Mouse (Mus musculus): ENCODE results near the gene Plscr4.

The Plscr4 gene

DNA sequence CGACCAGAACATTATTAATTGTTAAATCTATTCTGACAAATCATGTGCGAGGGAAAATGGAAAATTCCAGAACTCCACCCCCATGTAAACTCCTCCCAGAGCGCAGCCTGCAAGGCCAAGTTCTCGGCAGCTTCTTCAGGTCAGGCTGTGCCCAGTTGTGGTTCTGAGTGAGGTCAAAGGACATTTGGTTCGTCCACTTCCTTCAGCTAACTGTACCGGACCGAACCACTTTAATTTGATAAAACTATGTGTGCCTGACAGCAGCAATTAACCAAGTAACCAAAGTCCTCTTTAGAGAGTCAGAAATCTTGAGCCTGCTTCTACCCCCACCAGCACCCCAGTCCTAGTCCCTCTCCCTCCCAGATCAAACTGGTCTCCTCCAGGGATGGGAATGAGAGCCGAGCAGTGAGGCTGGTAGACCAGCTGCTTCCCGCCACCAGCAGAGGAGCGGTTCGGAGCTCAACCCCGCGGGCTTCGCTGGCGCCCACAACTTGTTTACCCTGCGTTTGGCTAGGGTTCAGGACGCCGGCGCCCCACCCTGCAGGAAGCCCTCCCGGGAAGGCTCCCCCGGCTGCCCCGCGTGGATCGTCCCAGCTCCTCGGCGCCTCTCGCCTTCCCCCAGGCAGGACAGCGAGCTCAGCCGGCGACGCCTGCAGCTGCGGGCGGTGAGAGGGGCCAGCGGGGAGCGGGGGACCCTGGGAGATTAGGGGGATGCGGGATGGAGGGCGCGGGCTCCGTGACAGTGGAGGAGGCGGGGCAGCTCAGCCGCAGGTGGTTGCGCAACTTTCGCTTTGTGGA lies at the start of gene Plscr4:
Plscr4 (plus strand) TSS at position 113 of the 798 bp plus-strand sequence.
- no peak for DNase-seq (ENCODE audit: extremely low spot score, low read depth, low spot score)

DNA sequence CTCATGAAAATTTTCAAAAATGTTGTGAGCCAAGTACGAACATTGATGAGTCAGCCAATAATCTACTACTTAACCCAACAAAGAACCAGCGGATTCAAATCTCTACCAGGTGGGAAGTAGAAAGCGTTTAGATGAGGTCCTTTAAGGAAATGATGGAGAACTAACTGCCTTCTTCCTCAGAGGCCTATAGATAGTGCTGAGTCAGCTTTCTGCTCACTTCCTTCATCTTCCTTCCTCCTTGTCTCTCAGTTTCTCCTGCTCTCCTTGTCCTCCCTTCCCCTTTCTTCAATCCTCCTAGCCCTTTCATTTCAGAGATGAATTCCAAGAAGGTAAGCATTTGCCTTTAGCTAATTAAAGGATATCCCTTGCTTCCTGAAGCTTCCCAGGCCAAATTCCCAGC lies 46.9 kb upstream of the Plscr4 start:
- DNase-seq (ENCODE audit: extremely low spot score, low read depth, low spot score), result no peak

DNA sequence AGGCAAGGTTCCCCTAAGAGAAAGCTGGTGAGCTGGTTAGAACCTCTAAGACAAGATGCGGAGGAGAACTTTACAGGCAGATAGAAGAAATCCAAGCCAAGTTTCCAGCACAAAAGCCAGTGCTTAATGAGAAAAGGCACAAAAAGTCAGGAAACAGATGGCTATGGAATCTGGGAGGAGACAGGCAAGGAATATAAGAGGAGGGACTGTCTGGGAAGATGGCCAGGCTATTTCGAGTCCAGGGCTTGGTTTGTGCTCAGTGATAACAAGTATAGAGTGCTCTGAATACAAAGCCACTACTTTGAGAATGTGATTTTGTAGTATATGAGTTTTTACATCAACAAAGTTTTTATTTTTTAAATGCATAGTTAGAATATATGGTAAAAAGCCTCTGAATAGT lies 45.1 kb upstream of the Plscr4 start:
- no peak for DNase-seq (ENCODE audit: extremely low spot score, low read depth, low spot score)

- DNase-seq (ENCODE audit: extremely low spot score, low read depth, low spot score), result no peak
Observed at GRCm38 (mm10) chr9:92413684-92414083, 43.5 kb upstream of the Plscr4 start.

GRCm38 (mm10) chr9:92437781-92438180 lies 19.4 kb upstream of the Plscr4 start:
- DNase-seq (ENCODE audit: extremely low spot score, low read depth, low spot score), result no peak

DNA sequence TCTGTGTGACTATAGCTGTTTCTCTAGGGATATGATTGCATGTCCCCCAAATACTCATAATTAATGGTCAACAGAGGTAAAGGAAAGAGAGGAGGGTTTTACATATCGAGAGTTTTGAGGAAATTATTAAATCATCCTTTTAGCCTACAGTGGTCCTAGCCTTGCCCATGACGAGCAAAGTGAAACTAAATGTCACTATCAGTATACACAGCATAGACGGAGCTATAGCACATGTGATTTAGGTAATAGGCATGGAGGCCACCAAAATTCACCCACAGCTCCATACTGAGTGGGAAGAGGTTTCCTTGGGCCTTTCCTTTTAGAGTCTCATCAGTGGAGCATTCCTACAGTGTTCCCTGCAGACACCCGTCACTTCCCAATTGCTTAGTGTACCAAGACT lies 15.7 kb upstream of the Plscr4 start:
- no peak for DNase-seq (ENCODE audit: extremely low spot score, low read depth, low spot score)

GRCm38 (mm10) chr9:92444536-92444935 lies 12.6 kb upstream of the Plscr4 start:
- no peak for DNase-seq (ENCODE audit: extremely low spot score, low read depth, low spot score)

DNA sequence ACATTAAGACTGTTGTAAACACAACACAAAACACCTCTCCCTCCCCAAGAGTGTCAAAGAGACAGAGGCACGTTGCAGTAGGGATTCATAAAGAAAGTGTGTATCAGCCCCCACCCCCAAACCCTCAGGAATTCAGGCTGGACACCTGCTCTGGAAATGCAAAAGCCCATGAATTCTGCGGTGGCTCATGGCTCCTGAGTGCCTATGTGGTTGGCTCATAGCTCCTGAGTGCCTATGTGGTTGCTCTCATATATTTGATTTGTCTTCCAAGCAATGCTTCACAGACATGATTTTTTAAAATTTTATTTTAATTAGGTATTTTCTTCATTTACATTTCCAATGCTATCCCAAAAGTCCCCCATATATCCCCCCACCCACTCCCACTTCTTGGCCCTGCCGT lies 568 bp upstream of the Plscr4 start:
- no peak for DNase-seq (ENCODE audit: extremely low spot score, low read depth, low spot score)

DNA sequence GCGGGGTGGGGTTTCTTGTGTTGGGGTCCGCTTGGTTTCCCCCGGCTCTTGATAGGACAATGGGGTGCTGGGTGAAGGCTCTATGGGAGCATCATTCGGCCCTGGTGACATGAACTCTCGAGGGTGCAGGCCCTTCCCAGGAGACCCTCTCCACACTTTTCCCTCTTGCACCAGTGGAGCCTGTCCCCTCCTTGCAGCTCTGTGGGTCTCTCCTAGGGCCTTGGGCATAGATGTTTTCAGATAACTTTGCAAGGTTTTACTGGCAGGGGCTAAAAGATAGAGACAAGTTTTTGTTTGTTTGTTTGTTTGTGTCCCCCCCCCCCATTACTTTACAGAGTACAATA lies 858 bp downstream of the Plscr4 start:
- DNase-seq (ENCODE audit: extremely low spot score, low read depth, low spot score), result no peak

- no peak for DNase-seq (ENCODE audit: extremely low spot score, low read depth, low spot score)
Observed at GRCm38 (mm10) chr9:92458418-92458817, 1.2 kb downstream of the Plscr4 start.

- no peak for DNase-seq (ENCODE audit: extremely low spot score, low read depth, low spot score)
Observed at GRCm38 (mm10) chr9:92467724-92468123, 10.6 kb downstream of the Plscr4 start.

DNA sequence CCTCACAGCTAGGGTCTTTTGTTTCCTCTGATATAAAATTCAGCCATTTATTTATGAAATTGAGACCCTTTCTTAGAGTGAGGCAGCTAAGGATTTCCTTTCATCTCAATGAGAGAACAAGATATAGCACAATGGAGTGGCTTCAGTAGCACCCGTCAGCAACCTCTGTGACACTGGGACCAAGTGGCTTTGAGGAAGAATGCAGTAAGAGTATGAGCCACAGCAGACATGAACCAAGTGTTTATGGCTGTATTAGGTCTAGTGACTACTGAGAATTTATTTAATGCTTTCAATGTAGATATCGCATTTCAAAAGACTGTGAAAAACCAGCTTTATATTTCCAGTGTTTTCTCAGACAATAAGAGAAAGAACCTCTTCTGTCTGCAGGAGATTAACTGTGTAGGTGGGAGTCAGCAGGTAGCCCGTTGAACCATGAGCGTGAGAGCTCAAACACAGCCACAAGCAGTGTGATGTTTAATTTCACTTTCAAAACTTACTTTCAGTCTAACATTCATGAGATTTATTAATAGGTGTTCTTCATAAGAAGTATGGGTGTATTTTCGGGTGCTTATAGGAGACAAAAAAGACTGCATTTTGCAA lies 15.2 kb downstream of the Plscr4 start:
- no peak for DNase-seq (ENCODE audit: extremely low spot score, low read depth, low spot score)

DNA sequence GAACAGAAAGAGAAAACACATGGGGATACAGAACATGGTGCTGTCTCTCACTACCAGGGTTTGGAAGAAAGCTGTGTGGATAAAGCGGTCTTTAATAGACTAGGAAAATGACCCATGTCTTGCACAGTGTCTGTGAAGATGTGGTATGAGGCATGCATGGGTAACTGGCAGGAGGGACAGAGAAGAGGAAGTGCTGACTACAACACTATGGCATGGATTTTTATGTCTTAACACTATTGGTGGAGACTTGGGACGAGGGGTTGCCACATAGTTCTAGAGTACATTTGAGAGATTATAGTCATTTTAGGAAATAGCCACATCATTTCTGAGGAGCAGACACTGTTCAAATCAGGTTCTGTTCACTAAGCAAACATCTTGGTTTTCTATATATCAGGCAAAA lies 16.0 kb downstream of the Plscr4 start:
- no peak for DNase-seq (ENCODE audit: extremely low spot score, low read depth, low spot score)

- DNase-seq (ENCODE audit: extremely low spot score, low read depth, low spot score), result no peak
Observed at GRCm38 (mm10) chr9:92474244-92474643, 17.1 kb downstream of the Plscr4 start.

DNA sequence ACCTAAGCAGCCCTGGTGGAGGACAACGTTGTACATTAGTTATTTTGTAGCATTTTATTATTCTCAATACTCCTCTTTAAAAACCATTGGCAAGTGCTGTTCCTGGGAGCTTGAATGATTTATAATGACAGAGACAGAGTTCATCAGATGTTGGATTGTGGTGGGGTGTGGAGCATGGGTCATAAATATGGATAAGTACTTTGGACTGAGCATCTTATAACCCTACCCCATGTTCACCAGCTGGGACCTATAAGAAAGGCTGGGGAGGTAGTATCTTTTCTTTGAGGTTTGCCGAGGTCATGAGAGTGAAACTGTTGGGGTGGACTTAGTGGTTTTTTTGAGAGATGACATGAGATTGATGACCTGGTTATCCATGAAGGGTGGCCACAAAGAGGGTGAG lies 24.5 kb downstream of the Plscr4 start:
- no peak for DNase-seq (ENCODE audit: extremely low spot score, low read depth, low spot score)

DNA sequence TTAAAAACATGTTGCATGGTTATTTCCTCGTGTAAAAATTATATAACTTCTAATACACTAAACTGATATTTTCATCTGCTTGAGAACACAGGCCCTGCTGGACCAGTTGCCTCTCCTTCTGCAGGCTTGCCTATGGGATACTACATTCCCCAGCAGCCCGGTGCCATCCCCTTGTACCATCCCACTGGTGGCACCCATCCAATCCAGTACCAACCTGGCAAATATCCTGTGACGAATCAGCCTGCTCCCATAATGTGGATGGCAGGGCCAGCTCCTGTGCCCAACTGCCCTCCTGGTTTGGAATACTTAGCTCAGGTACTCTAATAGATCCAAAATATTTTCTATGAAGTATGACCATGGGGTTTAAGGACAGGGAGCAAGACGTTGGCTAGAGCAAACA lies 25.4 kb downstream of the Plscr4 start:
- no peak for DNase-seq (ENCODE audit: extremely low spot score, low read depth, low spot score)

GRCm38 (mm10) chr9:92484710-92485267 lies 27.6 kb downstream of the Plscr4 start:
- DNase-seq (ENCODE audit: extremely low spot score, low read depth, low spot score), result no peak

- no peak for DNase-seq (ENCODE audit: extremely low spot score, low read depth, low spot score)
Observed at GRCm38 (mm10) chr9:92489857-92490256, 32.7 kb downstream of the Plscr4 start.

DNA sequence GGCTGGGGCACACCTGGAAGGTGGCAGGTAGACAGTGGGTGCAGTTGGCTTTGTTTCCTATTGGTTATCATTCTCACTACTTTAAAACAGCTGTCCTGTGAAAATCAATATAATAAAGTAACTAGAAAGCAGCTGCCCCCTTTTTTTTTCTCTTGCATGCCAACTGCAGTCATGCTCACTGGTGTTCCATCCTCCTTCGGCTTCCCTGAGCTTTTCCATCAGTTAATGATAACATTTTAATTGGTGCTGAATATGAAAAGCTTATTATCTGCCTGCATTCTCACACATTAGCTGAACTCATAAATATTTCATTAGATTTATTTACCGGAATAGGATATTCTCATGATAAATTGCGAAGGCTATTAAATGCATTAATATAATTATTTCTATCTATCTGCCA lies 33.1 kb downstream of the Plscr4 start:
- DNase-seq (ENCODE audit: extremely low spot score, low read depth, low spot score), result no peak

GRCm38 (mm10) chr9:92491274-92491673 lies 34.1 kb downstream of the Plscr4 start:
- DNase-seq (ENCODE audit: extremely low spot score, low read depth, low spot score), result no peak

DNA sequence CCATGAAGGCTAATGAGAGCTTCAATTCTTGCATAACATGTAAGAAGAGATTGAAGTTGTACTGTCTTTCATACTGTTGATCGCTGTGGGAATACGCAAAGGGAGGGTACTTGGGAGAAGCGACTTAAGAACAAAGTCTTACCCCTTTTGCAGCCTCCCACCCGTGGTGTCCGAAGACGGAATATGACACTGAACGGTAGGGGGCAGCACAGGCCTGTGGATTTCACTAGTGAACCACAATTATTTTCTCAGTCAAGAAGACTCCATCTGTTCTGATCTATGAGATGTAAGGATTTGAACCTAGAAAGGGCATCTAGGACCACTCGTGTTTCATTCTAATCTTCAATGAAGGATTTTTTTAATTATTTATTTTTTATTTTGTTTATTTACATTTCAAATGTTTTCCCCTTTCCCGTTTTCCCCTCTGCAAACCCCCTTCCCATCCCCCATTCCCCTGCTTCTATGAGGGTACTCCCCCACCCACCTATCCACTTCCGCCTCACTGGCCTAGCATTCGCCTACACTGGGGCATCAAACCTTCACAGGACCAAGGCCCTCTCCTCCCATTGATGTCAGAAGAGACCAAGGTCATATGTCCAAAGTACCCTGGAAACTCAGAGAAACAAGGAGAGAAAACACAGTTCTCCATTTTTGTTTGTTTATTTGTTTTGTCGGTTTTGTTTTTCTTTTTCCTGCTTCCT lies 42.7 kb downstream of the Plscr4 start:
- DNase-seq (ENCODE audit: extremely low spot score, low read depth, low spot score), result peak; percentile 56

- no peak for DNase-seq (ENCODE audit: extremely low spot score, low read depth, low spot score)
Observed at GRCm38 (mm10) chr9:92504256-92504655, 47.1 kb downstream of the Plscr4 start.
